Mouse (Mus musculus) olfactory bulb, adult 2 months (tissue): ENCODE results near the gene Ptk7.

Experiments
- CTCF ChIP-seq: fragments of 200-500 bp; IDR thresholded peaks from 2 replicates; pipeline ENCODE4 v1.5.1; 2012; ENCODE audit warnings: low read depth, mild to moderate bottlenecking, low read length, moderate library complexity; ENCODE audit not compliant: insufficient read depth
- POLR2A ChIP-seq: fragments of 200-500 bp; IDR thresholded peaks from 2 replicates; pipeline ENCODE4 v1.6.1; 2012; ENCODE audit warnings: mild to moderate bottlenecking, low read depth, low read length, moderate library complexity; ENCODE audit not compliant: insufficient read depth

DNA sequence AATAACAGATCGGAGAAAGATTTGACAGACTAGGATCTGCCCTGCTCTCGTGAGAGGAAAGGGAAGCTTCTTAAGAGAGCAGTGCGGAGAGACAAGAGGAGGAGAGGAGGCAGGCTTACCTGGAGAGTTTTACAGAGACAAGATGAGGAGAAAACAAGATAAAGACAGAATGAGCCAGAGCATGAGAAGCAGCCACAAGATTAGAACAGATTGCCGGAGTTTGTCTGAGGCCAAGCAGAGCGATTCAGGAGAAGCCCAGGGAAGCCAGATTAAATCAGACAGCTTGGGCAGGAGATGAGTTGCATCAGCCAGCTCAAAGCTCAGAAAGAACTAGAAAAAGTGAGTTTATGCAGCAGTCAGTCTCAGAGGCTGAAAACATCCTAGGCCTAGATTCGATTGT, 40.4 kb downstream of the Ptk7 start:
- TF ChIP-seq POLR2A (no peak), CTCF (no peak)
